Mouse (Mus musculus) adrenal gland, postnatal 14 days (tissue): ENCODE results near the gene Tmem221. TPM values are rescaled to one million over a fixed set of nuclear protein-coding genes. Genes with fewer than 3 reads are reported as not detected.

Experiments
- DNase-seq: peaks from one replicate; pipeline ENCODE4 v3.0.0; 2021; ENCODE audit warnings: mixed read lengths
- total RNA-seq: library from RNA; stranded (reverse); gene quantifications from 2 replicates; pipeline ENCODE4 v1.2.3, GENCODE M21; 2021

Gene Tmem221
- total RNA-seq, 1 experiment from 2014 or later: 4.2 TPM

DNA sequence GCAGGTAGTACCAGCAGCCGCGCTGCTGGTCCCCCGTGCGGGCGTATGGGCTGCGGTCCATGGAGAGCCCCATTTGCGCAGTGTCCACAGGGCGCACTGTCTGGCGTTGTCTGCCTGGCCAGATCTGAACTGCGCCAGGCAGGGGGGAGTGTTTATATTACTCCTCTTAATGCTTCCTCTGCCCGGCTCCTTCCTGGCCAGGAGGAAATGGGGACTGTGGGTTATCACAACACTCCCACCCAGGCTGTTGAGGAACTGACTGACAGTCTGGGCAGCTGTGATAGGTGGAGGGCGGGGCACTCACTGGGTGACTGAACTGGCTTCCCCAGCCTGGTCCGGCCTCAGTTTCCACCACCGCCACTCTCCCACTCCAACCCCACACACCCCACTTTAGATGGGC is 47.0 kb downstream of the Tmem221 start, which contains the start of gene Plvap:
Gene Plvap (minus strand): TSS at position 109 of the 400 bp plus-strand sequence.
- peak; percentile 38 for DNase-seq

DNA sequence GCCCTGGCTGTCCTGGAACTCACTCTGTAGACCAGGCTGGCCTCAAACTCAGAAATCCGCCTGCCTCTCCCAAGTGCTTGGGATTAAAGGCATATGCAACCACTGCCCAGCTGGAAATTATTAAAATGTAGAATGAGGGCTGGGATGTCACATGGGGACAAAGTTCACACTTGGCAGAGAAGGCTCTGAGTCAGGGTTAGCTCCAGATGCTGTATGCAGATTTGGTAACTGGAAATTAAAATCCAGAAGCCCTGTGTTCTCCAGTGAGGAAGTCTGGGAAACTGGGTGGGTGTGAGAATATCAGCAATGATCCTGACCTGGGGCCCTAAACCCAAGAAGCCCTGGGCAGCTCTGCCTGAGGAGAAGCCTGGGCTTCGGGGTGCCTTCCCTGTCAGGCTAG is 49.4 kb downstream of the Tmem221 start:
- DNase-seq: no peak

DNA sequence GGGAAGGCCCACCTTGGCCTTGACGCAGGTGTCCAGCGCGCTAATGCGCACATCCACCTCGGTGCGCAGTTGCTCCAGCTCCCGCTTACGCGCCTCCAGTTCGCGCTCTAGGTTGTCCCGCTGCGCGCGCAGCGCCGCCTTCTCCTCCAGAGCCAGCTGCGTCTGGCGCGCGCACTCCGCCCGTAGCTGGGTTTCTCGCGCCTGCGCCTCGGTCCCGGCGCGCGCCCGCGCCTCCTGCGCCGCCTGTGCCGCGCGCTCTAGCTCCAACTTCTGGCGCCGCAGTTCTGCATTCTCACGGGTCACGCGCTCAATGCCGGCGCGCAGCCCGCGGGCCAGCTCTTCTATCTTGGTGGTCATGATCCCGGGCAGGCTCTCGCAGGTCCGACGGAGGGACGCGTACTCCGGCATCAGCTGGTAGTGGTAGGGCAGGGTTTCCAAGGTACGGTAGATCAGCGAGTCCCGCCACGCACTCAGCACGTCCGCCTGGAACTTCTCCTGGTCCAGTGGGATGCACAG is 51.0 kb downstream of the Tmem221 start:
- DNase-seq: peak; percentile 90

DNA sequence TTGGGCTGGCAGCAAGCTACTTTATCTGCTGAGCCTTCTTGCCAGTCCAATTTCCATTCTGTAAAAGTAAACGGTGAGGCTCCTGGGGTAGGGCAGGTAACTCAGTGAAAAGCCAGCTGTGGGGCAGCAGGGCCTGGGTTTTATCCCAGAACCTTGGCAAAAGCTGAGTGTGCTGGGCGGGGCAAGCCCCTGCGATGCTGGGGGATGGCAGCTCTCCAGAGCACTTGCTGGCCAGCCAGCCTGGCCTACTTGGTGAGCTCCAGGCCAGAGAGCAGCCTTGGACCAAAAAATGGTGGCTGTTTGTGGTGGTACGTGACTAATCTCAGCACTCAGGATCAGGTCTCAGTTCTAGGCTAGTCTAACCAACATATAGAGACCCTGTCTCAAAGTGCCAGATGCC is 52.7 kb downstream of the Tmem221 start:
- DNase-seq: no peak

DNA sequence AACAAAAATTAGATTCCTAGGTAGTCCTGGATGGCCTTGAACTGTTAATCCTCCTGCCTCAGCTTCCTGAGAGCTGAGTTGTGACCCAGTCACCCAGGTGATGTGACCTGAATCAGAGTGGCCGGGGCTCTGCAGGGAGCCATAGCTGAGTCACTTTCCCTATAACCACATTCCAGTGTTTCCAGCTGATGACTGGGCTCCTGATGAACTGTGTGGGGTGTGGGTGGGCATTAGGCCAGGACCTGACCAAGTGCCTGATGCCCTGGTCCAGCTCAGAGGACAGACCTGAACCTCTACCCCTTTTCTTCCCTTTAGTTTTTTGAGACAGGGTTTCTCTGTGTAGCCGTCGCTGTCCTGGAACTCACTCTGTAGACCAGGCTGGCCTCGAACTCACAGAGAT is 53.3 kb downstream of the Tmem221 start:
- DNase-seq: no peak

DNA sequence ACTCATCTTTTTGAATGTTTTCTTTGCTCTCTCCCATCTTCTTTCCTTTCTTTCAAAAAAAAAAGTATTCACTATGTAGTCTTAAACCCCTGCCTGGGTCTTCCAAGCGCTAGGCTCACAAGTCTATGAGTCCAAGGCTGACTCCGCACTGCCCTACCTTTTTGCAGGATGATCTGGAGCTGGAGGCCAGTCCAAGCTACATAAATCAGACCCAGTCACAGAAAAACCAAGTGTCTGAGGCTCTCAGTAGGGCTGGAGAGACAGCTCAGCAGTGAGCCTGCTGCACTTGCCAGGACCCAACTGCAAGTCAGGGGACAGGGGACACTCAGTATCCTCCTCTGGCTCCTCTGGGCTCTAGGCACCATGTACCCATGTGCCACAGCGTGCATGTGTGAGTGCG is 54.3 kb downstream of the Tmem221 start:
- no peak for DNase-seq

Other genes starting within 250 kb of the Tmem221 start
- 165 and 179 TPM in 2 replicates for gene Use1, start 192.0 kb downstream of the Tmem221 start, total RNA-seq
- 17.4 and 17.9 TPM in 2 replicates for gene Ocel1, start 187.6 kb downstream of the Tmem221 start, total RNA-seq
- gene Nr2f6, start 176.9 kb downstream of the Tmem221 start, total RNA-seq: 61.1 and 65.7 TPM in 2 replicates
- gene Ushbp1, start 163.1 kb downstream of the Tmem221 start, total RNA-seq: 30.9 and 37.6 TPM in 2 replicates
- 85.5 and 88.4 TPM in 2 replicates for gene Babam1, start 162.0 kb downstream of the Tmem221 start, total RNA-seq
- 5.8 and 6.9 TPM in 2 replicates for gene Ankle1, start 152.9 kb downstream of the Tmem221 start, total RNA-seq
- gene Abhd8, start 95.2 kb downstream of the Tmem221 start, total RNA-seq: 43.3 and 44.7 TPM in 2 replicates
- 145 and 164 TPM in 2 replicates for gene Mrpl34, start 93.9 kb downstream of the Tmem221 start, total RNA-seq
- gene Dda1, start 89.7 kb downstream of the Tmem221 start, total RNA-seq: 54.4 and 57.8 TPM in 2 replicates
- 14.8 and 17.2 TPM in 2 replicates for gene Ano8, start 72.9 kb downstream of the Tmem221 start, total RNA-seq
- gene Gtpbp3, start 70.8 kb downstream of the Tmem221 start, total RNA-seq: 20.0 and 21.5 TPM in 2 replicates
- gene Plvap, start 47.1 kb downstream of the Tmem221 start, total RNA-seq: 116 and 123 TPM in 2 replicates
- gene Ccdc194, start 33.2 kb downstream of the Tmem221 start, total RNA-seq: not detected in 2 replicates
- 45.6 and 47.9 TPM in 2 replicates for gene Bst2, start 21.4 kb downstream of the Tmem221 start, total RNA-seq
- gene Mvb12a, start 15.9 kb downstream of the Tmem221 start, total RNA-seq: 63.2 and 66.3 TPM in 2 replicates
- 0.53 and 1.0 TPM in 2 replicates for gene Nxnl1, start 7.7 kb upstream of the Tmem221 start, total RNA-seq
- gene Slc27a1, start 10.0 kb upstream of the Tmem221 start, total RNA-seq: 91.6 and 93.6 TPM in 2 replicates
- gene Pgls, start 33.3 kb upstream of the Tmem221 start, total RNA-seq: 212 and 250 TPM in 2 replicates
- gene Fam129c, start 38.8 kb upstream of the Tmem221 start, total RNA-seq: 2.6 and 6.2 TPM in 2 replicates
- gene Colgalt1, start 52.1 kb upstream of the Tmem221 start, total RNA-seq: 60.0 and 62.0 TPM in 2 replicates
- gene Unc13a, start 112.9 kb upstream of the Tmem221 start, total RNA-seq: 7.2 and 7.7 TPM in 2 replicates
- gene Jak3, start 117.4 kb upstream of the Tmem221 start, total RNA-seq: 17.4 and 21.4 TPM in 2 replicates
- 8.0 and 9.8 TPM in 2 replicates for gene Insl3, start 130.3 kb upstream of the Tmem221 start, total RNA-seq
- gene B3gnt3, start 142.9 kb upstream of the Tmem221 start, total RNA-seq: 5.4 and 7.4 TPM in 2 replicates
- 5.4 and 13.9 TPM in 2 replicates for gene Fcho1, start 166.8 kb upstream of the Tmem221 start, total RNA-seq